ENCODE assay signal across 8 mouse cellular contexts in the genomic region with DNA sequence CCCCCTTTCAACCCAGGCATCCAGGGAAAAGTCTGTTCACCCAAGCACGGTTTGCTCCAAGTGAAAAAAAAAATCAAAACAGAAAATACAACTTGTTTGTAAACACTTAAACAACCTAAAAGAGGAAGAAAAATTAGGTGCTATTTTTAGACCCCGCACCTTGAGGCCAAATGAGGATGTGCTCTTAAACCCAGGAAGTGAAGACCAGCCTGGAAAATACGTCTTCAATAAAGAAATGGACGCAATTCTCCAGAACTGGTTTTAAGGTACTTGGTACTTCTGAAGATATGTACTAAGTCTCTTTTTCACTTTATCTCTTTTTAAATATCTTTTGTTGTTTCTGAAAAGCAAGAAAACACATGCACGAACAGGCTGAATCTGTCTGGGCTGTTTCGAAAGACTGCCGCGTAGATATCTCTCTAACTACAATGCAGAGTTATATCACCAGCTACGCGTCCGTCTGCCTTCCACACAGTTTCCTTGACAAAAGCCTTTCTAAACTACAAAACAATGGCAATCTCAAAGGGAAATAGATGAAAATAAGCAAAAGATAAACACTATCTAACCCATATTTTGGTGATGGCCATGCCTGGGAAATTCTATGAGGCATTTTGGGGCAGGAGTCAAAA. TPM values are rescaled to one million over a fixed set of nuclear protein-coding genes. Genes with fewer than 3 reads are reported as not detected.
DNase-seq lines count a peak whose midpoint lies in the region; ATAC-seq and TF ChIP-seq lines count a peak whose summit lies in the region.

No protein-coding gene starts in this region.

- no peak for ATAC-seq in heart, embryonic 11.5 days (replicated peaks; ENCODE audit: insufficient number of reproducible peaks, low FRiP score, low TSS enrichment)
- no peak for ATAC-seq in neural tube, embryonic 12.5 days (ENCODE audit: low FRiP score, low read depth)

- no peaks in the 10 kb centered on the region for H3K36me3 ChIP-seq in heart, embryonic 11.5 days (ENCODE audit: control insufficient read depth, insufficient read depth, low read length)
- H3K36me3 ChIP-seq in neural tube, embryonic 12.5 days: no peaks in the 10 kb centered on the region

- H3K4me3 ChIP-seq in left cerebral cortex, adult 2 months: peak overlapping the region; percentile 29
- peak overlapping the region; percentile 23 for H3K4me3 ChIP-seq in heart, embryonic 11.5 days (ENCODE audit: low read depth, low read length)
- H3K4me3 ChIP-seq in neural tube, embryonic 12.5 days: no peak overlapping the region

- no peaks in the 10 kb centered on the region for H3K9me3 ChIP-seq in heart, embryonic 11.5 days (replicated peaks; ENCODE audit: control insufficient read depth, low read length)
- H3K9me3 ChIP-seq in neural tube, embryonic 12.5 days: no peaks in the 10 kb centered on the region

- intact Hi-C loops in left cerebral cortex, adult 2 months (cut with DNase I): no loop called here
- intact Hi-C loops in left cerebral cortex, postnatal 4 days (cut with DNase I): no loop called here

- H3K4me2 ChIP-seq in heart, embryonic 11.5 days: peak overlapping the region; percentile 47
- H3K4me2 ChIP-seq in neural tube, embryonic 12.5 days (replicated peaks): peak overlapping the region; percentile 40

- no peak overlapping the region for H3K27ac ChIP-seq in left cerebral cortex, adult 2 months
- peak overlapping the region; percentile 65 for H3K27ac ChIP-seq in heart, embryonic 11.5 days (ENCODE audit: low read depth, low read length)
- H3K27ac ChIP-seq in neural tube, embryonic 12.5 days: no peak overlapping the region

- DNase-seq in left cerebral cortex, adult 2 months (ENCODE audit: extremely low spot score in 1 of 2, low spot score in 2 of 2): no peak
- DNase-seq in left cerebral cortex, postnatal 4 days: no peak
- DNase-seq in kidney, postnatal 10 days: peak; percentile 17
- DNase-seq in gastrocnemius, postnatal 4 days (ENCODE audit: low spot score in 2 of 2): no peak
- DNase-seq in left cerebral cortex, adult 11 months (ENCODE audit: low spot score): no peak
- no peak for DNase-seq in layer of hippocampus, adult 9-10 months (ENCODE audit: low spot score)

- H3K4me1 ChIP-seq in heart, embryonic 11.5 days (ENCODE audit: control insufficient read depth, insufficient read depth, low read length): peaks cover 5% of the 10 kb centered on the region; the same call in 1 of the 2 replicates
- no peaks in the 10 kb centered on the region for H3K4me1 ChIP-seq in neural tube, embryonic 12.5 days

- WGBS in heart, embryonic 11.5 days (ENCODE audit: insufficient replicate concordance): 48% methylated on average over 11 of the region's 11 CpGs
- 69% methylated on average over 11 of the region's 11 CpGs for WGBS in neural tube, embryonic 12.5 days

- H3K27me3 ChIP-seq in heart, embryonic 11.5 days (ENCODE audit: control insufficient read depth, insufficient read depth, low read length): no peaks in the 10 kb centered on the region
- H3K27me3 ChIP-seq in neural tube, embryonic 12.5 days (replicated peaks): no peaks in the 10 kb centered on the region

- H3K9ac ChIP-seq in heart, embryonic 11.5 days (ENCODE audit: low read depth, low read length): no peak overlapping the region
- H3K9ac ChIP-seq in neural tube, embryonic 12.5 days: no peak overlapping the region

- TF ChIP-seq CTCF in left cerebral cortex, adult 2 months (IDR thresholded peaks at IDR 0.05): no peak; the same call in 1 of the 2 replicates

RNA-seq across cellular contexts. Expression of gene Calcrl, which starts 37.7 kb away (rescaled TPM):
- total RNA-seq in left cerebral cortex, adult 2 months (2021): 1 to 10 TPM; 5.6 to 5.9 TPM
- 1 to 10 TPM; 5.7 to 7.5 TPM for total RNA-seq in left cerebral cortex, postnatal 4 days (2021)
- polyA plus RNA-seq in heart, embryonic 11.5 days (2014; fragmentation: Nextera tagmentation; extraction: Ambion mirVana): 59.6 and 68.1 TPM in 2 replicates
- polyA plus RNA-seq in neural tube, embryonic 12.5 days (2016; fragmentation: Nextera tagmentation; extraction: Ambion mirVana): 16.4 and 16.9 TPM in 2 replicates
- total RNA-seq in gastrocnemius, postnatal 4 days (2021): 10 to 100 TPM; 44.7 to 47.7 TPM

Comparison
In these comparisons a context has a peak if more than half of its experiments do, and no peak if none do; other contexts are left out.
1. RNA of gene Calcrl, which starts 37.7 kb away (total RNA-seq): 44.7 to 47.7 TPM in gastrocnemius, postnatal 4 days; 5.7 to 7.5 TPM in left cerebral cortex, postnatal 4 days and 5.6 to 5.9 TPM in left cerebral cortex, adult 2 months; every median in the first group is over 4 times any median in the second.